Mouse (Mus musculus) ES-E14 (cell line): ENCODE measurements around the gene Barx1.

ENCODE experiments used
- CHD2 ChIP-seq: IDR thresholded peaks from 2 replicates; pipeline ENCODE4 v1.6.1; 2014; ENCODE audit warnings: mild to moderate bottlenecking, low read depth, low read length, inconsistent platforms
- ZC3H11A ChIP-seq: IDR thresholded peaks from 2 replicates; pipeline ENCODE4 v1.6.1; 2012; ENCODE audit warnings: low read depth, mild to moderate bottlenecking, inconsistent platforms, low read length, borderline replicate concordance
- ZNF384 ChIP-seq: IDR thresholded peaks from 2 replicates; pipeline ENCODE4 v1.6.1; 2012; ENCODE audit warnings: low read depth, low read length, inconsistent platforms

GRCm38 (mm10) chr13:48643072-48643471 is 19.7 kb upstream of the Barx1 start:
- TF ChIP-seq ZC3H11A: no peak
- TF ChIP-seq CHD2: no peak
- TF ChIP-seq ZNF384: no peak
